ENCODE assay signal across 10 mouse cellular contexts in the genomic region with DNA sequence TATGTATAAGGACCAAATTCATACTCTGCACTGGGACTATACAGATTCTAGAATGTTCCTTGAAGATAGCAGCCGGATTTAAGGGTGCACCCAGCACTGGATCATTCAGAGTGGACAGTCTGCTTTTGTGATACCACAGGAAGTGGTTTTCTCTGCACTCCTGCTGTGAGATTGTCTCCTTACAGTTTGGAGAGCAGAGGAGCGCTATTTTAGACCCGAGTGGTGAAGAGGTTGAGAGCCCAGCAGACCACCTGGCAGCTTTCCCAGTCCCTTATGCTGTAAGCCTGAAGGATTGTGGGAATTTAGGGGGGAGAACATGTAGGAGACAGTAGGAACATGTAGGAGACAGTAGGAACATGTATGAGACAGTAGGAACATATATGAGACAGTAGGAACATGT.
DNase-seq lines count a peak whose midpoint lies in the region; ATAC-seq and TF ChIP-seq lines count a peak whose summit lies in the region.
"Had no signal": no experiment of that assay in that cellular context is flagged by ENCODE, and none has a peak within 500 bp of the region (broad histone marks: within the 10 kb centered on the region; RNA-seq: fewer than 3 reads in every experiment).

No protein-coding gene starts in this region.

- H3K36me3 ChIP-seq in forebrain, embryonic 10.5 days (replicated peaks): no peaks in the 10 kb centered on the region
- H3K36me3 ChIP-seq in forebrain, embryonic 16.5 days (ENCODE audit: control insufficient read depth, insufficient read depth): no peaks in the 10 kb centered on the region
- H3K36me3 ChIP-seq in heart, postnatal 0 days (replicated peaks; ENCODE audit: control insufficient read depth, insufficient read depth, low read length): no peaks in the 10 kb centered on the region
- H3K36me3 ChIP-seq: G1E; liver, embryonic 13.5 days had no signal

- H3K4me2 ChIP-seq in forebrain, embryonic 16.5 days (ENCODE audit: low read length): no peak overlapping the region
- peak overlapping the region; percentile 21; the same call in 1 of the 2 replicates for H3K4me2 ChIP-seq in heart, postnatal 0 days (ENCODE audit: low read depth, low read length)
- H3K4me2 ChIP-seq: liver, embryonic 13.5 days had no signal

- H3K27me3 ChIP-seq in forebrain, embryonic 10.5 days (ENCODE audit: poor library complexity, severe bottlenecking): peaks cover 71% of the 10 kb centered on the region
- H3K27me3 ChIP-seq in forebrain, embryonic 16.5 days (replicated peaks; ENCODE audit: control insufficient read depth, insufficient read depth, low read length): no peaks in the 10 kb centered on the region
- H3K27me3 ChIP-seq in heart, postnatal 0 days (ENCODE audit: control insufficient read depth, insufficient read depth, low read length): no peaks in the 10 kb centered on the region

- WGBS in forebrain, embryonic 10.5 days: 88% methylated on average over 3 of the region's 3 CpGs
- WGBS in forebrain, embryonic 16.5 days: 41% methylated on average over 3 of the region's 3 CpGs
- 17% methylated on average over 3 of the region's 3 CpGs for WGBS in heart, postnatal 0 days

- TF ChIP-seq CTCF in heart, postnatal 0 days (IDR thresholded peaks at IDR 0.05; ENCODE audit: low read depth): no peak

- no peak for DNase-seq in forebrain, embryonic 10.5 days (ENCODE audit: extremely low spot score, low spot score)
- DNase-seq in kidney, postnatal 14 days: peak; percentile 30
- DNase-seq in kidney, adult 11 months: no peak
- DNase-seq in 3T3-L1 (ENCODE audit: low read depth, low spot score): peak; percentile 23
- DNase-seq in heart, postnatal 0 days (ENCODE audit: low spot score): peak; percentile 91
- DNase-seq in thymus, postnatal 0 days (ENCODE audit: low spot score): no peak
- no peak for DNase-seq in layer of hippocampus, adult 9-10 months (ENCODE audit: low spot score)
- DNase-seq: liver, embryonic 13.5 days had no signal

- H3K27ac ChIP-seq in forebrain, embryonic 10.5 days: peak overlapping the region; percentile 70
- no peak overlapping the region for H3K27ac ChIP-seq in forebrain, embryonic 16.5 days (ENCODE audit: low read length)
- H3K27ac ChIP-seq in heart, postnatal 0 days (ENCODE audit: low read depth): peak overlapping the region; percentile 89
- H3K27ac ChIP-seq: liver, embryonic 13.5 days had no signal

- TF ChIP-seq EP300 in heart, postnatal 0 days (IDR thresholded peaks at IDR 0.05; ENCODE audit: low read depth): no peak; the same call in 1 of the 2 replicates

- no peak overlapping the region for H3K4me3 ChIP-seq in forebrain, embryonic 10.5 days
- H3K4me3 ChIP-seq in forebrain, embryonic 16.5 days (replicated peaks; ENCODE audit: low read length): no peak overlapping the region
- no peak overlapping the region for H3K4me3 ChIP-seq in heart, postnatal 0 days (ENCODE audit: low read depth, low read length)
- H3K4me3 ChIP-seq: liver, embryonic 13.5 days had no signal

- no peak for ATAC-seq in forebrain, embryonic 16.5 days
- ATAC-seq in heart, postnatal 0 days (ENCODE audit: insufficient read depth, low read depth): peak; percentile 73

- peaks cover 52% of the 10 kb centered on the region for H3K4me1 ChIP-seq in forebrain, embryonic 10.5 days
- H3K4me1 ChIP-seq in forebrain, embryonic 16.5 days (replicated peaks; ENCODE audit: control insufficient read depth, insufficient read depth, low read length): peaks cover 10% of the 10 kb centered on the region
- H3K4me1 ChIP-seq in heart, postnatal 0 days (ENCODE audit: control insufficient read depth, insufficient read depth): peaks cover 46% of the 10 kb centered on the region
- H3K4me1 ChIP-seq: liver, embryonic 13.5 days had no signal

- no peaks in the 10 kb centered on the region for H3K9me3 ChIP-seq in forebrain, embryonic 10.5 days
- H3K9me3 ChIP-seq in forebrain, embryonic 16.5 days (ENCODE audit: control insufficient read depth, low read length): no peaks in the 10 kb centered on the region
- no peaks in the 10 kb centered on the region for H3K9me3 ChIP-seq in heart, postnatal 0 days (replicated peaks; ENCODE audit: control insufficient read depth, low read length)
- H3K9me3 ChIP-seq: liver, embryonic 13.5 days had no signal

- H3K9ac ChIP-seq in forebrain, embryonic 16.5 days (replicated peaks; ENCODE audit: low read depth, low read length): no peak overlapping the region
- H3K9ac ChIP-seq in heart, postnatal 0 days (replicated peaks; ENCODE audit: low read depth, low read length): no peak overlapping the region
- H3K9ac ChIP-seq: liver, embryonic 13.5 days had no signal

Comparison
In these comparisons a context has a peak if more than half of its experiments do, and no peak if none do; other contexts are left out.
1. DNase-seq: peak in kidney, postnatal 14 days (single experiment), 3T3-L1 (single experiment) and heart, postnatal 0 days (single experiment); none in forebrain, embryonic 10.5 days (single experiment), kidney, adult 11 months (single experiment), thymus, postnatal 0 days (single experiment) and layer of hippocampus, adult 9-10 months (single experiment).